Mouse (Mus musculus) right cerebral cortex, adult 2 months (tissue): ENCODE data around the gene Vars2.

Experiments
- DNase-seq, 2 experiments: peaks; one replicate each; pipeline ENCODE4 v3.0.0; 2021 to 2022; ENCODE audit warnings: low spot score in 2 of 2

The Vars2 gene

GRCm38 (mm10) chr17:35693906-35694305 is 26.5 kb upstream of the Vars2 start:
- DNase-seq, result no peak

GRCm38 (mm10) chr17:35692368-35692767 is 25.0 kb upstream of the Vars2 start:
- no peak for DNase-seq

- DNase-seq, result no peak
Observed at GRCm38 (mm10) chr17:35691811-35692210, 24.4 kb upstream of the Vars2 start.

GRCm38 (mm10) chr17:35689936-35690645 is 22.7 kb upstream of the Vars2 start:
- DNase-seq, result no peak

GRCm38 (mm10) chr17:35688347-35689175 is 21.2 kb upstream of the Vars2 start:
- DNase-seq, result no peak

GRCm38 (mm10) chr17:35685061-35685460 is 17.7 kb upstream of the Vars2 start:
- DNase-seq, result peak in 1 of 2 experiments; percentile 25

GRCm38 (mm10) chr17:35681986-35682385 is 14.6 kb upstream of the Vars2 start:
- no peak for DNase-seq

- DNase-seq, result no peak
Observed at GRCm38 (mm10) chr17:35680591-35680990, 13.2 kb upstream of the Vars2 start.

- peak; percentile 92 to 96 for DNase-seq
Observed at GRCm38 (mm10) chr17:35673416-35674035, 6.1 kb upstream of the Vars2 start, which contains the start of gene Gtf2h4. Gene Gtf2h4 (minus strand): TSS chr17:35673739.

- DNase-seq, result no peak
Observed at GRCm38 (mm10) chr17:35672527-35672926, 5.1 kb upstream of the Vars2 start.

GRCm38 (mm10) chr17:35671846-35672245 is 4.5 kb upstream of the Vars2 start:
- DNase-seq, result no peak

- DNase-seq, result no peak
Observed at GRCm38 (mm10) chr17:35669731-35670130, 2.3 kb upstream of the Vars2 start.

GRCm38 (mm10) chr17:35666851-35667256 is 538 bp downstream of the Vars2 start:
- DNase-seq, result no peak

GRCm38 (mm10) chr17:35665957-35666515 is 1.4 kb downstream of the Vars2 start:
- peak; percentile 55 to 56 for DNase-seq

GRCm38 (mm10) chr17:35653086-35653485 is 14.3 kb downstream of the Vars2 start:
- no peak for DNase-seq

GRCm38 (mm10) chr17:35649429-35649828 is 18.0 kb downstream of the Vars2 start:
- no peak for DNase-seq

GRCm38 (mm10) chr17:35643609-35644236 is 23.7 kb downstream of the Vars2 start, which contains the start of gene Mucl3:
Gene Mucl3 (minus strand): TSS chr17:35643695.
- DNase-seq, result no peak

- no peak for DNase-seq
Observed at GRCm38 (mm10) chr17:35639352-35639751, 28.0 kb downstream of the Vars2 start.

GRCm38 (mm10) chr17:35638475-35639190 is 28.8 kb downstream of the Vars2 start:
- DNase-seq, result peak; percentile 42 to 57

GRCm38 (mm10) chr17:35636363-35636762 is 31.0 kb downstream of the Vars2 start:
- peak; percentile 41 to 50 for DNase-seq

GRCm38 (mm10) chr17:35635699-35636111 is 31.7 kb downstream of the Vars2 start:
- DNase-seq, result peak; percentile 83 to 89
